Mouse (Mus musculus) C2C12 (cell line): ENCODE data around the gene Cryz. TPM values are rescaled to one million over a fixed set of nuclear protein-coding genes. Genes with fewer than 3 reads are reported as not detected.
"Not testable (repeated sequence)": the region's sequence is repeated elsewhere in the genome, so short reads cannot be mapped to it uniquely, and the experiment has no call there.

Experiments
- H3K27me3 ChIP-seq: one replicate; pipeline ENCODE4 v1.6.1; 2011; ENCODE audit not compliant: control insufficient read depth, insufficient read depth, insufficient read length
- H3K36me3 ChIP-seq: one replicate; pipeline ENCODE4 v1.6.1; 2011; ENCODE audit not compliant: control insufficient read depth, insufficient read depth
- H3K4me3 ChIP-seq: one replicate; pipeline ENCODE4 v1.5.1; 2011; ENCODE audit warnings: mild to moderate bottlenecking, control low read depth; ENCODE audit not compliant: poor library complexity, insufficient read depth, severe bottlenecking
- H3K79me2 ChIP-seq: one replicate; pipeline ENCODE4 v1.6.1; 2011; ENCODE audit not compliant: control insufficient read depth, insufficient read depth
- H3K79me3 ChIP-seq: one replicate; pipeline ENCODE4 v1.6.1; 2011; ENCODE audit warnings: low read depth, control low read depth
- H3ac ChIP-seq: one replicate; pipeline ENCODE3; 2011; ENCODE audit warnings: low read depth; ENCODE audit not compliant: control insufficient read depth, insufficient read length
- CEBPB ChIP-seq: IDR thresholded peaks from one replicate; pipeline ENCODE4 v1.6.1; 2011; ENCODE audit warnings: low read depth, mild to moderate bottlenecking, control low read depth, moderate library complexity
- CTCF ChIP-seq: IDR thresholded peaks from one replicate; pipeline ENCODE4 v1.5.1; 2011; ENCODE audit not compliant: control insufficient read depth, insufficient read depth, insufficient read length
- FOSL1 ChIP-seq: IDR thresholded peaks from one replicate; pipeline ENCODE4 v1.8.0; 2011; ENCODE audit warnings: mild to moderate bottlenecking, low read length; ENCODE audit not compliant: poor library complexity, insufficient read depth, severe bottlenecking
- MAX ChIP-seq: IDR thresholded peaks from one replicate; pipeline ENCODE4 v1.6.1; 2011; ENCODE audit warnings: mild to moderate bottlenecking, control low read depth
- MYOD1 ChIP-seq: IDR thresholded peaks from one replicate; pipeline ENCODE4 v1.6.1; 2011; ENCODE audit warnings: low read depth; ENCODE audit not compliant: control insufficient read depth, insufficient read length
- MYOG ChIP-seq: IDR thresholded peaks from one replicate; pipeline ENCODE4 v1.6.1; 2011; ENCODE audit not compliant: control insufficient read depth, insufficient read length; ENCODE audit errors: extremely low read depth
- USF1 ChIP-seq: IDR thresholded peaks from one replicate; pipeline ENCODE4 v1.6.1; 2011; ENCODE audit warnings: low read depth, mild to moderate bottlenecking, control low read depth, moderate library complexity
- polyA plus RNA-seq: library from polyadenylated mRNA; unstranded; fragments of >200 nt; fragmentation: generic; extraction: Trizol; gene quantifications from one replicate; pipeline ENCODE4 v1.2.1, GENCODE M21; 2012; ENCODE audit warnings: missing spikeins

Cryz gene
- polyA plus RNA-seq, 1 experiment = 20.8 TPM

GRCm38 (mm10) chr3:154615304-154615703, 18.8 kb downstream of the Cryz start:
- Histone ChIP-seq H3K4me3 (no peak overlapping the region), H3ac (no peak overlapping the region), H3K36me3 (peaks cover 14% of the 10 kb centered on the region), H3K79me2 (no peaks in the 10 kb centered on the region), H3K27me3 (no peaks in the 10 kb centered on the region), H3K79me3 (no peaks in the 10 kb centered on the region)
- no peak for TF ChIP-seq CEBPB
- no peak for TF ChIP-seq FOSL1
- TF ChIP-seq CTCF = no peak
- TF ChIP-seq MYOD1 = no peak
- TF ChIP-seq USF1 = no peak
- TF ChIP-seq MAX = no peak

- H3ac ChIP-seq = no peak overlapping the region
- no peaks in the 10 kb centered on the region for H3K79me3 ChIP-seq
- H3K27me3 ChIP-seq = no peaks in the 10 kb centered on the region
- TF ChIP-seq CTCF (no peak), MYOG (no peak), USF1 (no peak), CEBPB (no peak), MAX (no peak), MYOD1 (no peak), FOSL1 (no peak)
- peaks cover 8% of the 10 kb centered on the region for H3K36me3 ChIP-seq
- no peak overlapping the region for H3K4me3 ChIP-seq
- H3K79me2 ChIP-seq = no peaks in the 10 kb centered on the region
Observed at GRCm38 (mm10) chr3:154616106-154616505, 19.6 kb downstream of the Cryz start.

GRCm38 (mm10) chr3:154628284-154628683, 31.8 kb downstream of the Cryz start:
- no peaks in the 10 kb centered on the region for H3K27me3 ChIP-seq
- H3ac ChIP-seq = no peak overlapping the region
- no peaks in the 10 kb centered on the region for H3K36me3 ChIP-seq
- no peak overlapping the region for H3K4me3 ChIP-seq
- H3K79me3 ChIP-seq = no peaks in the 10 kb centered on the region
- H3K79me2 ChIP-seq = no peaks in the 10 kb centered on the region
- no peak for TF ChIP-seq MYOG
- no peak for TF ChIP-seq MAX
- no peak for TF ChIP-seq FOSL1
- TF ChIP-seq USF1 = no peak
- no peak for TF ChIP-seq CEBPB
- TF ChIP-seq MYOD1 = no peak
- no peak for TF ChIP-seq CTCF

GRCm38 (mm10) chr3:154631281-154631680, 34.8 kb downstream of the Cryz start:
- H3K4me3 ChIP-seq, H3K79me3 ChIP-seq, H3K27me3 ChIP-seq, H3ac ChIP-seq, H3K36me3 ChIP-seq, H3K79me2 ChIP-seq: not testable (repeated sequence)

GRCm38 (mm10) chr3:154633091-154633490, 36.6 kb downstream of the Cryz start:
- H3K79me3 ChIP-seq = no peaks in the 10 kb centered on the region
- no peak for TF ChIP-seq USF1
- no peak for TF ChIP-seq MYOG
- TF ChIP-seq FOSL1 = no peak
- no peak for TF ChIP-seq MAX
- TF ChIP-seq CEBPB = no peak
- TF ChIP-seq CTCF = no peak
- no peak for TF ChIP-seq MYOD1
- H3K27me3 ChIP-seq = no peaks in the 10 kb centered on the region
- no peak overlapping the region for H3K4me3 ChIP-seq
- no peak overlapping the region for H3ac ChIP-seq
- no peaks in the 10 kb centered on the region for H3K36me3 ChIP-seq
- no peaks in the 10 kb centered on the region for H3K79me2 ChIP-seq

GRCm38 (mm10) chr3:154646638-154647442, 50.3 kb downstream of the Cryz start:
- no peaks in the 10 kb centered on the region for H3K27me3 ChIP-seq
- H3K79me3 ChIP-seq = no peaks in the 10 kb centered on the region
- H3ac ChIP-seq = peak overlapping the region; percentile 68
- H3K4me3 ChIP-seq = no peak overlapping the region
- H3K79me2 ChIP-seq = no peaks in the 10 kb centered on the region
- TF ChIP-seq FOSL1 (no peak), MAX (no peak), MYOD1 (no peak), USF1 (no peak), CEBPB (no peak), MYOG (no peak)
- H3K36me3 ChIP-seq = no peaks in the 10 kb centered on the region
